Mouse (Mus musculus) CH12.LX (cell line): ENCODE measurements at regions not wholly inside any gene's neighbourhood (a gene's known extent, or its start where the extent isn't known, plus 50 kb on each side); places are given as distances from the start of the nearest gene placed in this dataset.

Source experiments
- DNase-seq: peaks from one replicate; pipeline ENCODE4 v3.0.0-alpha.2; 2013; ENCODE audit errors: extremely low read depth
- H3K27ac ChIP-seq: 2 replicates; pipeline ENCODE4 v1.5.1; 2012; ENCODE audit warnings: low read depth, mild to moderate bottlenecking, control low read depth, moderate library complexity; ENCODE audit not compliant: insufficient read depth
- H3K27me3 ChIP-seq: replicated peaks from 2 replicates; pipeline ENCODE3; 2012; ENCODE audit warnings: inconsistent platforms
- H3K36me3 ChIP-seq, 2 experiments: replicated peaks in 1 of 2; 2 replicates each; pipeline versions ENCODE3 to v1.6.1; 2012; ENCODE audit warnings: inconsistent platforms in 1 of 2, low read length in 1 of 2, mild to moderate bottlenecking in 1 of 2, mixed read lengths in 1 of 2, moderate library complexity in 1 of 2; ENCODE audit not compliant: control insufficient read depth in 1 of 2, insufficient read depth in 1 of 2
- H3K4me1 ChIP-seq, 2 experiments: 2 replicates each; pipeline ENCODE4 v1.6.1; 2012; ENCODE audit warnings: inconsistent platforms in 1 of 2, moderate library complexity in 1 of 2; ENCODE audit not compliant: insufficient read depth in 2 of 2, control insufficient read depth in 1 of 2
- H3K4me2 ChIP-seq: 2 replicates; pipeline ENCODE4 v1.6.1; 2012; ENCODE audit warnings: low read depth, mild to moderate bottlenecking, control low read depth; ENCODE audit not compliant: poor library complexity, insufficient read depth, severe bottlenecking
- H3K4me3 ChIP-seq, 3 experiments: fragments of 150-350 bp in 1 of 3; sonication (generic) in 1 of 3; replicated peaks in 1 of 3; 2 replicates each; pipeline versions ENCODE3 to v1.5.1; 2011 to 2012; ENCODE audit warnings: low read depth in 2 of 3, low read length in 2 of 3, mild to moderate bottlenecking in 2 of 3, moderate library complexity in 2 of 3, control low read depth in 1 of 3, improper control_type of control experiment in 1 of 3, inconsistent platforms in 1 of 3, mixed read lengths in 1 of 3; ENCODE audit not compliant: poor library complexity in 1 of 3
- H3K79me2 ChIP-seq: replicated peaks from 2 replicates; pipeline ENCODE4 v1.6.1; 2012; ENCODE audit warnings: mild to moderate bottlenecking, moderate library complexity; ENCODE audit not compliant: control insufficient read depth, poor library complexity, insufficient read depth, severe bottlenecking; ENCODE audit errors: extremely low read depth
- H3K9ac ChIP-seq: 2 replicates; pipeline ENCODE4 v1.6.1; 2012; ENCODE audit warnings: low read depth, mild to moderate bottlenecking, control low read depth, moderate library complexity; ENCODE audit not compliant: insufficient read depth
- H3K9me3 ChIP-seq: replicated peaks from 2 replicates; pipeline ENCODE3; 2012; ENCODE audit warnings: low read length, inconsistent platforms, mixed read lengths
- BHLHE40 ChIP-seq: IDR thresholded peaks from 2 replicates; pipeline ENCODE4 v1.6.1; 2011; ENCODE audit warnings: mild to moderate bottlenecking, low read depth, low read length, improper control_type of control experiment
- CHD1 ChIP-seq: IDR thresholded peaks from 2 replicates; pipeline ENCODE4 v1.6.1; 2012; ENCODE audit warnings: low read depth, low read length, improper control_type of control experiment, inconsistent platforms
- CTCF ChIP-seq, 2 experiments: IDR thresholded peaks in 1 of 2; conservative IDR thresholded peaks in 1 of 2; 2 replicates each; pipeline ENCODE4 v1.5.1; 2011 to 2012; ENCODE audit warnings: low read depth in 2 of 2, low read length in 2 of 2, improper control_type of control experiment in 1 of 2, inconsistent platforms in 1 of 2, mild to moderate bottlenecking in 1 of 2, moderate library complexity in 1 of 2
- E2F4 ChIP-seq: IDR thresholded peaks from 2 replicates; pipeline ENCODE4 v1.6.1; 2011; ENCODE audit warnings: low read depth, low read length, improper control_type of control experiment; ENCODE audit not compliant: insufficient replicate concordance
- ELF1 ChIP-seq: IDR thresholded peaks from 2 replicates; pipeline ENCODE4 v1.6.1; 2014; ENCODE audit warnings: low read depth, mild to moderate bottlenecking, inconsistent platforms, low read length, improper control_type of control experiment
- GABPA ChIP-seq: IDR thresholded peaks from 2 replicates; pipeline ENCODE4 v1.6.1; 2012; ENCODE audit warnings: low read depth, low read length, improper control_type of control experiment, inconsistent platforms; ENCODE audit not compliant: insufficient replicate concordance
- IRF4 ChIP-seq: IDR thresholded peaks from 2 replicates; pipeline ENCODE4 v1.6.1; 2014; ENCODE audit warnings: low read depth, mild to moderate bottlenecking, inconsistent platforms, low read length, improper control_type of control experiment
- KAT2A ChIP-seq: IDR thresholded peaks from 2 replicates; pipeline ENCODE4 v1.6.1; 2012; ENCODE audit warnings: low read length, improper control_type of control experiment, inconsistent platforms; ENCODE audit not compliant: insufficient replicate concordance
- MAFK ChIP-seq: IDR thresholded peaks from 2 replicates; pipeline ENCODE4 v1.6.1; 2011; ENCODE audit warnings: low read length, improper control_type of control experiment; ENCODE audit not compliant: insufficient replicate concordance
- MAX ChIP-seq: IDR thresholded peaks from 2 replicates; pipeline ENCODE4 v1.6.1; 2011; ENCODE audit warnings: low read length, improper control_type of control experiment
- PAX5 ChIP-seq: IDR thresholded peaks from 2 replicates; pipeline ENCODE4 v1.6.1; 2012; ENCODE audit warnings: low read length, inconsistent platforms, mixed read lengths
- SIN3A ChIP-seq: IDR thresholded peaks from 2 replicates; pipeline ENCODE4 v1.6.1; 2012; ENCODE audit warnings: low read length, improper control_type of control experiment, inconsistent platforms
- SMC3 ChIP-seq: IDR thresholded peaks from 2 replicates; pipeline ENCODE4 v1.6.1; 2011; ENCODE audit warnings: low read depth, low read length, improper control_type of control experiment
- TBP ChIP-seq: conservative IDR thresholded peaks from 2 replicates; pipeline ENCODE4 v1.6.1; 2011; ENCODE audit warnings: low read depth, low read length, improper control_type of control experiment
- USF2 ChIP-seq: conservative IDR thresholded peaks from 2 replicates; pipeline ENCODE4 v1.6.1; 2011; ENCODE audit warnings: low read depth, low read length, improper control_type of control experiment
- ZC3H11A ChIP-seq: IDR thresholded peaks from 2 replicates; pipeline ENCODE4 v1.6.1; 2012; ENCODE audit warnings: low read depth, mild to moderate bottlenecking, inconsistent platforms, low read length, improper control_type of control experiment
- ZKSCAN1 ChIP-seq: IDR thresholded peaks from 2 replicates; pipeline ENCODE4 v1.6.1; 2012; ENCODE audit warnings: low read depth, inconsistent platforms, low read length, improper control_type of control experiment, borderline replicate concordance
- dilution Hi-C: fragments of 300-500 bp; cut with MboI; formaldehyde crosslinking; loops from 2 replicates; pipeline ENCODE4 v1.14.3; 2020; ENCODE audit warnings: low sequenced_read_pairs; ENCODE audit not compliant: extremely low pct_unique_long_range_greater_than_20kb, extremely low pct_ligation_motif_present
- in situ Hi-C: fragments of 300-500 bp; cut with MboI; formaldehyde crosslinking; loops from 3 replicates; pipeline ENCODE4 v1.14.3; 2019; ENCODE audit warnings: low sequenced_read_pairs, low pct_ligation_motif_present, low pct_unique_long_range_greater_than_20kb, mixed read lengths

DNA sequence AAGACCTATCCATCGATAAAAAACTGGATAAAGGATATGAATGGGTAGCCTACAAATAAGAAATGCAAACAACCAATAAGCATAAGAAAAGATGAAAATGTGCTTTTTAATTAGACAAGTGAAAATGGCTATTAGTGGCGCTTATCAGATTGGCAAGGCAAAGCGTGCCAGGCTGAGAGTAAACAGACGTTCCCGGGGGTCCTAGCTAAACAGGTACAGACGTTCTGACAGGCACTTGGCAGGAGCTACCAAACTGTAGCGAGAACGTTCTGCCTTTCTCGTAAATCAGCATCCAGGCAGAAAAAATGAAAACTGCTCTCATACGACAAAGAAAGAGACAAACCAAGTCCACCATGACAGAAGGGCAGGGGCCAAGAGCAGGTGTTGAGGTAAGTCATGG, 263.3 kb downstream of the Prex1 start:
- no peak for DNase-seq
- H3K9ac ChIP-seq, result no peak overlapping the region
- H3K27me3 ChIP-seq, result no peaks in the 10 kb centered on the region
- H3K79me2 ChIP-seq, result no peaks in the 10 kb centered on the region; the same call in 1 of the 2 replicates
- no peak overlapping the region for H3K4me2 ChIP-seq
- dilution Hi-C loops, result no loop called here
- no peaks in the 10 kb centered on the region for H3K36me3 ChIP-seq
- H3K27ac ChIP-seq, result no peak overlapping the region
- peaks cover 17 to 33% of the 10 kb centered on the region in 2 experiments for H3K4me1 ChIP-seq
- in situ Hi-C loops, result no loop called here
- H3K9me3 ChIP-seq, result no peaks in the 10 kb centered on the region
- TF ChIP-seq SIN3A (no peak), ZC3H11A (no peak), KAT2A (no peak), USF2 (no peak), ELF1 (no peak), CTCF (conservative IDR thresholded peaks at IDR 0.05 in 1 of 2, IDR thresholded peaks at IDR 0.05 in 1 of 2; ENCODE audit: low read depth in 2 of 2, low read length in 2 of 2) (no peak), TBP (no peak), PAX5 (no peak), CHD1 (no peak), E2F4 (no peak), SMC3 (no peak), MAX (no peak), IRF4 (no peak), MAFK (no peak)
- H3K4me3 ChIP-seq, result no peak overlapping the region

DNA sequence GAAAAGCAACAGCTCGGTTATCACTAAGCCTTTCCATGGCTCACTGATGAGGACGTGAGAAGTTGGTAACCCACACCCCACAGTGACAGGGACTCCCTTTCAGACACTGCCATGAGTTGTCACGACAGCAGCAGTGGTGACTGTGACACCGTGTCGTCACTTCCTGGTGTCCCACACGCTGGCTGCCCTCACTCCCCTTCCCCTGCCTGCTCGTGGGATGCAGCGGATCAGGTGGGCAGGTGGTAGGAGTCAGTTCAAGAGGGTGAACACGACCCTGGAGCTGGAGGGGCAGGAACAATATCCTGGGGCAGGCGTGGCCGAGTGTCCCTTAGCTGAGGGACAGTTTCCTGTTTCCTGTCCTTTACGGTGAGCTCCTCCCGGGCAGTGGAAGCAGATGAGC, 264.9 kb downstream of the Prex1 start:
- Histone ChIP-seq H3K4me1 (peaks cover 17 to 40% of the 10 kb centered on the region in 2 experiments), H3K9ac (no peak overlapping the region), H3K4me3 (no peak overlapping the region), H3K36me3 (no peaks in the 10 kb centered on the region), H3K9me3 (no peaks in the 10 kb centered on the region), H3K79me2 (no peaks in the 10 kb centered on the region; the same call in 1 of the 2 replicates), H3K4me2 (no peak overlapping the region), H3K27ac (no peak overlapping the region), H3K27me3 (no peaks in the 10 kb centered on the region)
- dilution Hi-C loops (no loop called here), in situ Hi-C loops (no loop called here)
- DNase-seq, result no peak
- no peak for TF ChIP-seq IRF4

DNA sequence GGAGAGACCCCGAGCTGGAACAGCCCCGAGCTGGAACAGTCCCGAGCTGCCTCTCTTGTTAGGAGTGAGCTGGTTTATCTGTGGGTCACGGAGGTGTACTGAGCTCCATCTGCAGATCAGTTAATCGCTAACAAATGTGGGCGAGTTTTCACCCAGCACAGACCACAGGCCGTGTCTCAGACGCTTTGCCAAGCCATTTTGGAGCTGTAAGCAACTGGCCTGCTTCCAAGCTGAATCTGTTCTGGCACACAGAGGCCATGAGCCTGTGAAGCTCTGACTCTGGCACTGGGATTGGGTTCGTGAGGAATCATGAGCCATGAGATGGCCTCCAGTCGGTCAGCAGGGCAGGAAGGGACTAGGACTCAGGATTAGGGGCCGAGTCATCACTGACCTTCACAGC, 265.5 kb downstream of the Prex1 start:
- H3K4me3 ChIP-seq, result no peak overlapping the region
- dilution Hi-C loops (no loop called here), in situ Hi-C loops (no loop called here)
- peaks cover 17 to 40% of the 10 kb centered on the region in 2 experiments for H3K4me1 ChIP-seq
- H3K79me2 ChIP-seq, result no peaks in the 10 kb centered on the region; the same call in 1 of the 2 replicates
- H3K4me2 ChIP-seq, result no peak overlapping the region
- H3K27me3 ChIP-seq, result no peaks in the 10 kb centered on the region
- no peak overlapping the region for H3K27ac ChIP-seq
- no peak overlapping the region for H3K9ac ChIP-seq
- TF ChIP-seq BHLHE40, result no peak
- no peak for TF ChIP-seq ZKSCAN1
- no peak for TF ChIP-seq E2F4
- TF ChIP-seq GABPA, result no peak
- TF ChIP-seq USF2, result no peak
- TF ChIP-seq MAFK, result no peak
- TF ChIP-seq MAX, result no peak
- H3K36me3 ChIP-seq, result no peaks in the 10 kb centered on the region
- DNase-seq, result no peak
- H3K9me3 ChIP-seq, result no peaks in the 10 kb centered on the region
